Mouse (Mus musculus): ENCODE measurements around the gene Nbas. TPM values are rescaled to one million over a fixed set of nuclear protein-coding genes. Genes with fewer than 3 reads are reported as not detected.

Nbas gene
- polyA plus RNA-seq, 1 experiment from 2014 or later = 23.6 TPM

GRCm38 (mm10) chr12:13291453-13291852, 22.5 kb downstream of the Nbas start:
- 90% methylated on average over 2 of the region's 2 CpGs for WGBS
- Histone ChIP-seq H3K27ac (ENCODE audit: low read depth) (no peak overlapping the region), H3K4me2 (ENCODE audit: low read length) (no peak overlapping the region), H3K4me3 (ENCODE audit: low read depth, low read length) (no peak overlapping the region), H3K36me3 (ENCODE audit: control insufficient read depth, insufficient read depth, low read length) (peaks cover 18% of the 10 kb centered on the region; the same call in 1 of the 2 replicates), H3K9ac (ENCODE audit: low read length) (no peak overlapping the region), H3K27me3 (replicated peaks; ENCODE audit: control insufficient read depth, insufficient read depth, low read length) (no peaks in the 10 kb centered on the region), H3K4me1 (replicated peaks; ENCODE audit: control insufficient read depth, insufficient read depth, low read length) (no peaks in the 10 kb centered on the region), H3K9me3 (ENCODE audit: control insufficient read depth, low read length) (no peaks in the 10 kb centered on the region)
- ATAC-seq (replicated peaks; ENCODE audit: low FRiP score, low TSS enrichment, low read depth) (no peak), DNase-seq (ENCODE audit: low spot score) (no peak)

DNA sequence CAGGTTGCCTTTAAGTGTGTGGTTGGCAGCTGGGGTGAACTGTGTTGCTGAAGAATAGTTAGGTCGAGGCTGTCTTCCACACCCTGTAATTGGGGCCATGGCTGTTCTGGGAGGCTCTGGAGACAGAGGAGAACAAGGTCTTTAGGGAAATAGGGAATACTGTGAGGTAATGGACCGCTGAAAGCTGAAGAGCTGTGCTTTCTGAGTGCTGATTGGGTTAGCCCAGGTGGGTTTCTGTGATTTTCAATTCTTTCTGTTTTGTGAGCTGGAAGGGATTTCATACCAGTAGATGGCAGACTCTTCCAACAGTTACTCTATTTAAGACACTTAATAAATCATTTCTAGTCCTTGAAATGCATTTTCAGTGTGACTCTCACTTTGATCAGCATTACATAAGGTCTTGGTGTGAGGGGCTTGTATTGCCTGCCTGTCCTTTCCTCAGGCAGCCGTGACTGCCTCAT, 24.5 kb downstream of the Nbas start:
- no peak overlapping the region for H3K4me3 ChIP-seq (ENCODE audit: low read depth, low read length)
- no peaks in the 10 kb centered on the region for H3K9me3 ChIP-seq (ENCODE audit: control insufficient read depth, low read length)
- H3K4me2 ChIP-seq (ENCODE audit: low read length) = no peak overlapping the region
- H3K36me3 ChIP-seq (ENCODE audit: control insufficient read depth, insufficient read depth, low read length) = peaks cover 14% of the 10 kb centered on the region; the same call in 1 of the 2 replicates
- no peaks in the 10 kb centered on the region for H3K4me1 ChIP-seq (replicated peaks; ENCODE audit: control insufficient read depth, insufficient read depth, low read length)
- H3K27me3 ChIP-seq (replicated peaks; ENCODE audit: control insufficient read depth, insufficient read depth, low read length) = no peaks in the 10 kb centered on the region
- DNase-seq (ENCODE audit: low spot score) = no peak
- H3K27ac ChIP-seq (ENCODE audit: low read depth) = no peak overlapping the region
- WGBS = 63% methylated on average over 3 of the region's 3 CpGs
- H3K9ac ChIP-seq (ENCODE audit: low read length) = no peak overlapping the region
- no peak for ATAC-seq (replicated peaks; ENCODE audit: low FRiP score, low TSS enrichment, low read depth)

GRCm38 (mm10) chr12:13303037-13303436, 34.1 kb downstream of the Nbas start:
- Histone ChIP-seq H3K9me3 (ENCODE audit: control insufficient read depth, low read length) (no peaks in the 10 kb centered on the region), H3K9ac (ENCODE audit: low read length) (no peak overlapping the region), H3K27ac (ENCODE audit: low read depth) (no peak overlapping the region), H3K4me1 (replicated peaks; ENCODE audit: control insufficient read depth, insufficient read depth, low read length) (no peaks in the 10 kb centered on the region), H3K27me3 (replicated peaks; ENCODE audit: control insufficient read depth, insufficient read depth, low read length) (no peaks in the 10 kb centered on the region), H3K4me2 (ENCODE audit: low read length) (no peak overlapping the region), H3K4me3 (ENCODE audit: low read depth, low read length) (no peak overlapping the region), H3K36me3 (ENCODE audit: control insufficient read depth, insufficient read depth, low read length) (peaks cover 8% of the 10 kb centered on the region)
- 88% methylated on average over 3 of the region's 3 CpGs for WGBS
- ATAC-seq (replicated peaks; ENCODE audit: low FRiP score, low TSS enrichment, low read depth) (no peak), DNase-seq (ENCODE audit: low spot score) (no peak)

GRCm38 (mm10) chr12:13313966-13314365, 45.0 kb downstream of the Nbas start:
- WGBS = 92% methylated on average over 2 of the region's 2 CpGs
- Histone ChIP-seq H3K4me3 (ENCODE audit: low read depth, low read length) (no peak overlapping the region), H3K27me3 (replicated peaks; ENCODE audit: control insufficient read depth, insufficient read depth, low read length) (no peaks in the 10 kb centered on the region), H3K27ac (ENCODE audit: low read depth) (no peak overlapping the region), H3K9ac (ENCODE audit: low read length) (no peak overlapping the region), H3K36me3 (ENCODE audit: control insufficient read depth, insufficient read depth, low read length) (peaks cover 25% of the 10 kb centered on the region), H3K9me3 (ENCODE audit: control insufficient read depth, low read length) (no peaks in the 10 kb centered on the region), H3K4me1 (replicated peaks; ENCODE audit: control insufficient read depth, insufficient read depth, low read length) (no peaks in the 10 kb centered on the region), H3K4me2 (ENCODE audit: low read length) (no peak overlapping the region)
- DNase-seq (ENCODE audit: low spot score) (no peak), ATAC-seq (replicated peaks; ENCODE audit: low FRiP score, low TSS enrichment, low read depth) (no peak)

GRCm38 (mm10) chr12:13314384-13314783, 45.5 kb downstream of the Nbas start:
- Histone ChIP-seq H3K27ac (ENCODE audit: low read depth) (no peak overlapping the region), H3K9me3 (ENCODE audit: control insufficient read depth, low read length) (no peaks in the 10 kb centered on the region), H3K4me1 (replicated peaks; ENCODE audit: control insufficient read depth, insufficient read depth, low read length) (no peaks in the 10 kb centered on the region), H3K4me2 (ENCODE audit: low read length) (no peak overlapping the region), H3K27me3 (replicated peaks; ENCODE audit: control insufficient read depth, insufficient read depth, low read length) (no peaks in the 10 kb centered on the region), H3K4me3 (ENCODE audit: low read depth, low read length) (no peak overlapping the region), H3K36me3 (ENCODE audit: control insufficient read depth, insufficient read depth, low read length) (peaks cover 25% of the 10 kb centered on the region), H3K9ac (ENCODE audit: low read length) (no peak overlapping the region)
- WGBS = 79% methylated on average over 3 of the region's 3 CpGs
- ATAC-seq (replicated peaks; ENCODE audit: low FRiP score, low TSS enrichment, low read depth) (no peak), DNase-seq (ENCODE audit: low spot score) (no peak)

- no peaks in the 10 kb centered on the region for H3K9me3 ChIP-seq (ENCODE audit: control insufficient read depth, low read length)
- H3K27ac ChIP-seq (ENCODE audit: low read depth) = no peak overlapping the region
- no peak overlapping the region for H3K9ac ChIP-seq (ENCODE audit: low read length)
- 98% methylated on average over 1 of the region's 1 CpGs for WGBS
- H3K27me3 ChIP-seq (replicated peaks; ENCODE audit: control insufficient read depth, insufficient read depth, low read length) = no peaks in the 10 kb centered on the region
- ATAC-seq (replicated peaks; ENCODE audit: low FRiP score, low TSS enrichment, low read depth) = no peak
- no peak overlapping the region for H3K4me2 ChIP-seq (ENCODE audit: low read length)
- peaks cover 21% of the 10 kb centered on the region for H3K36me3 ChIP-seq (ENCODE audit: control insufficient read depth, insufficient read depth, low read length)
- H3K4me3 ChIP-seq (ENCODE audit: low read depth, low read length) = no peak overlapping the region
- no peaks in the 10 kb centered on the region for H3K4me1 ChIP-seq (replicated peaks; ENCODE audit: control insufficient read depth, insufficient read depth, low read length)
- no peak for DNase-seq (ENCODE audit: low spot score)
Measured at GRCm38 (mm10) chr12:13315081-13315480, 46.1 kb downstream of the Nbas start.

GRCm38 (mm10) chr12:13342535-13342934, 73.6 kb downstream of the Nbas start:
- Histone ChIP-seq H3K4me2 (ENCODE audit: low read length) (no peak overlapping the region), H3K27ac (ENCODE audit: low read depth) (no peak overlapping the region), H3K36me3 (ENCODE audit: control insufficient read depth, insufficient read depth, low read length) (0 out of 2 replicates have a peak, but pooled peaks cover 8% of the 10 kb centered on the region), H3K27me3 (replicated peaks; ENCODE audit: control insufficient read depth, insufficient read depth, low read length) (no peaks in the 10 kb centered on the region), H3K9me3 (ENCODE audit: control insufficient read depth, low read length) (no peaks in the 10 kb centered on the region), H3K4me1 (replicated peaks; ENCODE audit: control insufficient read depth, insufficient read depth, low read length) (no peaks in the 10 kb centered on the region), H3K9ac (ENCODE audit: low read length) (no peak overlapping the region), H3K4me3 (ENCODE audit: low read depth, low read length) (no peak overlapping the region)
- ATAC-seq (replicated peaks; ENCODE audit: low FRiP score, low TSS enrichment, low read depth) = no peak
- DNase-seq (ENCODE audit: low spot score) = no peak
- WGBS = 52% methylated on average over 5 of the region's 5 CpGs

GRCm38 (mm10) chr12:13356201-13356600, 87.3 kb downstream of the Nbas start:
- DNase-seq (ENCODE audit: low spot score) (no peak), ATAC-seq (replicated peaks; ENCODE audit: low FRiP score, low TSS enrichment, low read depth) (no peak)
- 88% methylated on average over 10 of the region's 10 CpGs for WGBS
- Histone ChIP-seq H3K27me3 (replicated peaks; ENCODE audit: control insufficient read depth, insufficient read depth, low read length) (no peaks in the 10 kb centered on the region), H3K36me3 (ENCODE audit: control insufficient read depth, insufficient read depth, low read length) (peaks cover 5% of the 10 kb centered on the region; the same call in 1 of the 2 replicates), H3K9ac (ENCODE audit: low read length) (no peak overlapping the region), H3K4me2 (ENCODE audit: low read length) (no peak overlapping the region), H3K9me3 (ENCODE audit: control insufficient read depth, low read length) (no peaks in the 10 kb centered on the region), H3K4me1 (replicated peaks; ENCODE audit: control insufficient read depth, insufficient read depth, low read length) (no peaks in the 10 kb centered on the region; the same call in 1 of the 2 replicates), H3K27ac (ENCODE audit: low read depth) (no peak overlapping the region), H3K4me3 (ENCODE audit: low read depth, low read length) (no peak overlapping the region)

DNA sequence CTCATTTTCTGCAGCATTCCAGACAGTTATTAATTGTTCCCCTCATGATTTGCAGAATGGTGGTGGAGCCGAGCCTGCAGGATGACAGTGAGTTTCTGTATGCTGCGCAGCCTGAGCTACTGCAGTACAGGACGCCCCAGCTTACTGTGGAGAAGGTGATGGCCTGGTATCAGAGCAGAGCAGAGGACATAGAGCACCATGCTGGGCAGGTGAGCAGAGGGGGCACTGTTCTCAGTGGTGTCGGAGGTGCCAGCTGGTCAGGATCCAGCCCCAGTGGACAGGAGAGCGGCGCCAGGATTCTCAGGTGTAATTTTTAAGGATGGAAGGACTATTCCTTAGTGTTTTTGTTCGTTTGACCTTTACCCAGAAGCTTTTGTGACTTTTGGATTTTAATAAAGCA, 87.8 kb downstream of the Nbas start:
- ATAC-seq (replicated peaks; ENCODE audit: low FRiP score, low TSS enrichment, low read depth) = no peak
- Histone ChIP-seq H3K4me1 (replicated peaks; ENCODE audit: control insufficient read depth, insufficient read depth, low read length) (no peaks in the 10 kb centered on the region; the same call in 1 of the 2 replicates), H3K9me3 (ENCODE audit: control insufficient read depth, low read length) (no peaks in the 10 kb centered on the region), H3K4me2 (ENCODE audit: low read length) (no peak overlapping the region), H3K36me3 (ENCODE audit: control insufficient read depth, insufficient read depth, low read length) (peaks cover 7% of the 10 kb centered on the region; the same call in 1 of the 2 replicates), H3K27ac (ENCODE audit: low read depth) (no peak overlapping the region), H3K27me3 (replicated peaks; ENCODE audit: control insufficient read depth, insufficient read depth, low read length) (no peaks in the 10 kb centered on the region), H3K9ac (ENCODE audit: low read length) (no peak overlapping the region), H3K4me3 (ENCODE audit: low read depth, low read length) (no peak overlapping the region)
- no peak for DNase-seq (ENCODE audit: low spot score)
- WGBS = 87% methylated on average over 7 of the region's 7 CpGs

Measured in intestine, embryonic 14.5 days (tissue).